Mouse (Mus musculus): Measurements from ENCODE around the gene Ppp1ca.

- TF ChIP-seq POLR2A (IDR thresholded peaks at IDR 0.05; ENCODE audit: control insufficient read depth, extremely low read depth, insufficient read depth, low read length, poor library complexity) (no peak), CTCF (IDR thresholded peaks at IDR 0.05; ENCODE audit: borderline replicate concordance, control insufficient read depth, extremely low read depth, insufficient read depth, low read length, poor library complexity) (no peak)
These were observed 35.6 kb downstream of the Ppp1ca start for GRCm38 (mm10) chr19:4227446-4227845.
